Mouse (Mus musculus) neural tube, embryonic 15.5 days (tissue): Measurements from ENCODE around the gene Ugt1a7c. TPM values are rescaled to one million over a fixed set of nuclear protein-coding genes. Genes with fewer than 3 reads are reported as not detected.
"Not testable (repeated sequence)": the region's sequence is repeated elsewhere in the genome, so short reads cannot be mapped to it uniquely, and the experiment has no call there.

Source experiments
- ATAC-seq: fragments of 200-750 bp; cut with Nextera tagmentation; 2 replicates; pipeline ENCODE4 v1.8.0; 2017; ENCODE audit warnings: mild to moderate bottlenecking, moderate TSS enrichment, moderate library complexity; ENCODE audit not compliant: low FRiP score
- H3K27ac ChIP-seq: fragments of 300-500 bp; sonication (generic); replicated peaks from 2 replicates; pipeline ENCODE4 v1.5.1; 2015; ENCODE audit warnings: mild to moderate bottlenecking, inconsistent platforms
- H3K27me3 ChIP-seq: fragments of 300-500 bp; sonication (generic); replicated peaks from 2 replicates; pipeline ENCODE4 v1.6.1; 2015; ENCODE audit warnings: inconsistent platforms
- H3K36me3 ChIP-seq: fragments of 300-500 bp; sonication (generic); 2 replicates; pipeline ENCODE4 v1.6.1; 2015; ENCODE audit warnings: inconsistent platforms
- H3K4me1 ChIP-seq: fragments of 300-500 bp; sonication (generic); 2 replicates; pipeline ENCODE4 v1.6.1; 2015; ENCODE audit warnings: inconsistent platforms
- H3K4me2 ChIP-seq: fragments of 300-500 bp; sonication (generic); 2 replicates; pipeline ENCODE4 v1.6.1; 2015; ENCODE audit warnings: inconsistent platforms, mild to moderate bottlenecking, moderate library complexity
- H3K4me3 ChIP-seq: fragments of 300-500 bp; sonication (generic); replicated peaks from 2 replicates; pipeline ENCODE4 v1.5.1; 2015; ENCODE audit warnings: mild to moderate bottlenecking, inconsistent platforms
- H3K9ac ChIP-seq: fragments of 300-500 bp; sonication (generic); replicated peaks from 2 replicates; pipeline ENCODE4 v1.6.1; 2015; ENCODE audit warnings: mild to moderate bottlenecking, inconsistent platforms
- H3K9me3 ChIP-seq: fragments of 300-500 bp; sonication (generic); replicated peaks from 2 replicates; pipeline ENCODE4 v1.6.1; 2016; ENCODE audit warnings: inconsistent platforms
- WGBS: fragments of 180-500 bp; shearing (Covaris S2); methylation state at CpG from one replicate; pipeline ENCODE4 v1.1.7; 2015; ENCODE audit warnings: mixed read lengths; 5-methylcytosine and 5-hydroxymethylcytosine counted together
- polyA plus RNA-seq: library from polyadenylated mRNA; unstranded; fragments of >200 nt; fragmentation: Nextera tagmentation; extraction: Ambion mirVana; gene quantifications from 2 replicates; pipeline ENCODE4 v1.2.1, GENCODE M21; 2015

Ugt1a7c gene
- polyA plus RNA-seq, 1 experiment from 2014 or later, result 1.5 TPM

DNA sequence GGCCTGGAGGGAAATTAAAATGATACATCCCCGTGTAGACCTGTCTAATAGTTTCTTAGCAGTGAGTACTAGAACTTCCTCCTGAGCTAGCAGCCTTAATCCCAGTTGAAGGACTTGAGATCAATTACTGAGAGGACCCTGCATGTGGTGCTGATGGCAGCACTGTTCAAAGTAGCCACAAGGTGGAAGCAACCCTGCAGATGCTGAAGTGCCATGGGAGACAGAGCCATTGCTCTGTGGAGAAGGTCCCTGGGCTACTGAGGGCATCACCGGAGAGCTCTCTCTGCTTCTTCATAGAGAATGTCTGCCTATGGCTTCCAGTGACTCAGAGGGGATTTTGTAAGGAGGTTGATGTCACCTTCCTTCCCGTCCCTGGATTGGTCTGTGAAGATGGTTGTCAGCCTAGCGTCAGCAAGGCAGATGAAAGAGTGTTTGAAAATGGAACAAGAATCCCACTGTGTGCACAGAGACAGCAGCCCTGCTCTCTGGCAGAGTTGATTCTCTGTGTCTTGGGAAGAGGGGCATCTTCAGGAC lies 31.0 kb downstream of the Ugt1a7c start:
- 82% methylated on average over 4 of the region's 4 CpGs for WGBS
- not testable (repeated sequence) for H3K27me3 ChIP-seq, H3K9ac ChIP-seq, ATAC-seq, H3K36me3 ChIP-seq, H3K4me2 ChIP-seq, H3K27ac ChIP-seq, H3K9me3 ChIP-seq, H3K4me3 ChIP-seq, H3K4me1 ChIP-seq

DNA sequence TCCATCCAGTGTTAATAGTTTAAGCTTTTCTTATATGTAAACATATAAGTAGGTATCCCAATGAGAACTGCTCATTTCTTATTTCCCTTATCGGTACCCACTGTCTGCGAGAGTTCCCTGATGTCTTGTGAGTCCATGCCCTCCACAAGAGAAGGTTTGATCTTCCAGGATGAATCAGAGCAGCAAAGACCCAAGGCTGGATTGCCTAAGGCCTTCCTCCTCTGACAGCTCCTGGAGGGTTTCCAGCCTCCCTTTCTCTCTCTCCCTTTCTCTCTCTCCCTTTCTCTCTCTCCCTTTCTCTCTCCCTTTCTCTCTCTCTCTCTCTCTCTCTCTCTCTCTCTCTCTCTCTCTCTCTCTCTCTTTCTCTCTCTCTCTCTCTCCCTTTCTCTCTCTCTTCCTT lies 34.2 kb downstream of the Ugt1a7c start:
- H3K4me3 ChIP-seq, H3K4me2 ChIP-seq, H3K27me3 ChIP-seq, H3K9me3 ChIP-seq, H3K27ac ChIP-seq, ATAC-seq, H3K9ac ChIP-seq, H3K36me3 ChIP-seq, H3K4me1 ChIP-seq: not testable (repeated sequence)
- WGBS, result 93% methylated on average over 2 of the region's 2 CpGs

- 86% methylated on average over 1 of the region's 1 CpGs for WGBS
- not testable (repeated sequence) for ATAC-seq
These were observed 35.4 kb downstream of the Ugt1a7c start for GRCm38 (mm10) chr1:88130223-88130622.

DNA sequence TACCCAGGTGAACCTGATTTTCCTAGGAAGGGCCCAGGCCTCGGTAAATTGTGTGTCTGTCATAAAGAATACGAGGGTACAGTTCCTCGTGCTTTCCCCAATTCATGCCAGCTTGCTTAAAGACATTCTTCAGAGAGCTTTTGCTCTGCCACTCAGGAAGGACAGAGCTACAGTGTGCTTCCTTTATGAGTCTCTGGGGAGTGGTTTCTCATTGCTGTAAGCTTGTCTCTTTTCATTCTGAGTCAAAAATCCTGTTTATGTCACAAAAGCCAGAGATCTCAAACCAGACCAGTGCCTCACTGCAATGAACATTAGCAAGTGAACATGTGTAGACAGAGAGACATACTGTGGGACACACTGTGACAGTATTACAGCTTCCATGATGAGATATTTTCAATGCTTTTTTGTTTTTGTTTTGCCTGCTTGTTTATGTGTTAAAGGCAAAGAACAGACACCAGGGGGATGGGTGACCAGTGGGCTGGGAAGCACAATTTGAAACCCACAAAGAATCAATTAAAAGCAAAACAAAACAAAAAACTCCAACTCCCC lies 39.1 kb downstream of the Ugt1a7c start:
- ATAC-seq, result no peak
- Histone ChIP-seq H3K4me1 (peaks cover 5% of the 10 kb centered on the region; the same call in 1 of the 2 replicates), H3K27me3 (no peaks in the 10 kb centered on the region), H3K4me3 (no peak overlapping the region), H3K9me3 (no peaks in the 10 kb centered on the region), H3K27ac (peak overlapping the region; percentile 51; the same call in 1 of the 2 replicates), H3K9ac (no peak overlapping the region), H3K4me2 (no peak overlapping the region), H3K36me3 (no peaks in the 10 kb centered on the region)
- 40% methylated on average over 3 of the region's 3 CpGs for WGBS

More at GRCm38 (mm10) chr1:88130223-88130622, 35.4 kb downstream of the Ugt1a7c start:
- not testable (repeated sequence) for H3K4me3 ChIP-seq, H3K4me2 ChIP-seq, H3K4me1 ChIP-seq, H3K9me3 ChIP-seq, H3K27ac ChIP-seq, H3K9ac ChIP-seq, H3K36me3 ChIP-seq, H3K27me3 ChIP-seq

DNA sequence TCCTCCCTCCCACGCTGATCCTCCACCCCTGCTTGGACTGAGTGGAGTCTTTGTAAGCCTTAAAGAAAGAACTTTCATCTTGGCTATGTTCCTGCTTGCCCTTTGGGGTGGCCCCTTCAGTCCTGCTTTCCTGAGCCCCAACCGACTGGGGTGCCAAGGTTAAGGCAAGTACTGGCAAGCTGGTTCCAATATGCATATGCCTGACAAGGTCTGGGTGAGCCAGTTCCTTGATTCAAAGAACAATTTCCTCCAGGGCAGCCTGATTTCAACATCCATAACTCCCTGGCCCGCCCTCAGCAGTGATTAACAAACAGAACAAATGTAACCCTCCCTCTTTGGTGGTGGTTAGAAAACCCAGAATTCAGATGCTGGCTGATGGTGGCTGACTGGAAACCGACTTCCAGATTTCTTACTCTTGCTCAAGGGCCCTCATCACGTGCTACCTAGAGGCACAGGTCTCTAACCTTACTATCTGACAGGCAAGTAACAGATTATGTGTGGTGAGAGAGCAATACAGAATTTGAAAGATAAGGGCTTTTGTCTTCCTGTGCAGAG lies 39.7 kb downstream of the Ugt1a7c start, which contains the start of gene Ugt1a6a:
Gene Ugt1a6a, plus strand, starts transcription at position 353 of the 555 bp plus-strand sequence.
- H3K27ac ChIP-seq, result peak within 1 kb of the TSS; percentile 51; the same call in 1 of the 2 replicates
- H3K27me3 ChIP-seq, H3K4me3 ChIP-seq, H3K36me3 ChIP-seq, H3K9ac ChIP-seq, H3K4me2 ChIP-seq, ATAC-seq, H3K4me1 ChIP-seq, H3K9me3 ChIP-seq: not testable (repeated sequence)
- WGBS, result 52% methylated on average over 5 of the region's 5 CpGs

DNA sequence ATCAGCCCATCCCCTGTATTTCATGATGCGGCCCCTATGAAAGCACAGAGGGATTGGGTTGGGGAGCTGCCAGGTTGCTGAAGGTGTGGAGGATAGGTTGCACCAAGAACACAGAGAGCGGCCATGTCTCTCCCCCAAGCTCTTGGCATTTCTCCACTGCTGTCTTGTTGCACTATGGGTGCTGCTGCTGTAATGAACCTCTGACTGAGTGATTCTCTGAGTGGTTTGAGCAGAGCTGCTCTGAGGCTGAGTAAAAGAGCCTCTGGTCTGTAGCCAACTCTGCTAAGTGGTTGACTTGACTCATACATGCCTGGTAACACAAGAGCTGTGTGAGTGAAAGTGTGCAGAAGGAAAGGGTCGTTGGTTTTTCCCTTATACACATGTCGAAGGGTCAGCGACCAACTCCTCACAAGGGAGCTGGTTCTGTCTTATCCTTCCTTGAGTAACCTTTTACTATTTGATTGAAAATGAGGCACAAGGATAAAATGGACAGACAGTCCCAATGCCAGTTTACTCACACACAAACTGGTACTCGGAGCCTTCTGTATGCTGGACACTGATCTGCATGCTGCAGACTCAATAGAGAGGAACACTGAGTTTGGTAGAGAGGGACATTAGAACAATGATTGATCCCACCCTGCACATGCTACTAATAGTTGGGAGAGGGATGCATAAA lies 40.5 kb downstream of the Ugt1a7c start:
- H3K27ac ChIP-seq, H3K4me3 ChIP-seq, H3K4me2 ChIP-seq, H3K9me3 ChIP-seq, H3K27me3 ChIP-seq, H3K4me1 ChIP-seq, ATAC-seq, H3K36me3 ChIP-seq, H3K9ac ChIP-seq: not testable (repeated sequence)
- 93% methylated on average over 6 of the region's 6 CpGs for WGBS

GRCm38 (mm10) chr1:88136646-88137045 lies 41.8 kb downstream of the Ugt1a7c start:
- ATAC-seq, result no peak
- Histone ChIP-seq H3K27me3 (no peaks in the 10 kb centered on the region), H3K4me3 (no peak overlapping the region), H3K27ac (no peak overlapping the region), H3K9ac (no peak overlapping the region), H3K4me1 (peaks cover 5% of the 10 kb centered on the region; the same call in 1 of the 2 replicates), H3K36me3 (no peaks in the 10 kb centered on the region), H3K9me3 (no peaks in the 10 kb centered on the region), H3K4me2 (no peak overlapping the region)
- 63% methylated on average over 2 of the region's 2 CpGs for WGBS

DNA sequence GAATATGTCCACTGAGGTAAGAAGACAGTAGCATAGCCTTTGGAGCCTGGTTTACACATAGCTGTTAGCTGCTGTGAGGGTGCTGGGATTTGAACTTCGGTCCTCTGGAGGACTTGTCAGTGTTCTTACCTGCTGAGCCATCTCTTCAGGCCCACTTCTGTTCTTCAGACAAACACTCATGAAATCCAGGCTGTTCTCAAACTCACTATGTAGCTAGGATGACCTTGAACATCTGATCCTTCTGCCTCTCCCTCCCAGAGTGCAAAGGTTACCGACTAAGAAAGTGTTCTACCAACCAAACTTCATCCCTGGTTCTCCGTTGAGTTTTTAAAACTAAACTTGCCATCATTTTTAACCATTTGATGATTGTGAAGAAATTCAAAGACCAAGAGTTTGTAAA lies 42.4 kb downstream of the Ugt1a7c start:
- WGBS, result 87% methylated on average over 3 of the region's 3 CpGs
- Histone ChIP-seq H3K4me3 (no peak overlapping the region), H3K4me2 (no peak overlapping the region), H3K27me3 (no peaks in the 10 kb centered on the region), H3K9me3 (no peaks in the 10 kb centered on the region), H3K4me1 (peaks cover 5% of the 10 kb centered on the region; the same call in 1 of the 2 replicates), H3K9ac (no peak overlapping the region), H3K27ac (no peak overlapping the region), H3K36me3 (no peaks in the 10 kb centered on the region)
- ATAC-seq, result no peak

DNA sequence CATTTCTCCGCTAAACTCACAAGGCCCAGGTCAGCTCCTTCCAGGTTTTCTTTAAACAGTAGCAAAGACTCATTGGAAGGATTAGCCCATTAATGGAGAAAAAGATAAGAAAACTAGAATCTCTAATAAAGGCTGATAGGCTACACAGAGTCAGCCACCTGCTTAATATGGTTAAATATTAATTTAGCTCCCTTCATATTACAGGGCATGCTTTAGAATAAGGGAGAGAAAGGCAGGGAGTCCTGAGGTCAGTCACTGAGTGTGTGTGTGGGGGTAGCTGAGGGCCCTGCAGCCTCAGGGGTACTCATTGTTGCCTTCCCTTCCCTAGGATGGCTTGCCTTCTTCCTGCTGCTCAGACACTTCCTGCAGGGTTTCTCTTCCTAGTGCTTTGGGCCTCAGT lies 43.3 kb downstream of the Ugt1a7c start:
- H3K27me3 ChIP-seq, result no peaks in the 10 kb centered on the region
- H3K4me3 ChIP-seq, result no peak overlapping the region
- no peak overlapping the region for H3K9ac ChIP-seq
- no peak overlapping the region for H3K4me2 ChIP-seq
- H3K9me3 ChIP-seq, result no peaks in the 10 kb centered on the region
- no peaks in the 10 kb centered on the region for H3K36me3 ChIP-seq
- WGBS, result 95% methylated on average over 1 of the region's 1 CpGs
- no peak for ATAC-seq
- peaks cover 5% of the 10 kb centered on the region; the same call in 1 of the 2 replicates for H3K4me1 ChIP-seq
- H3K27ac ChIP-seq, result no peak overlapping the region

DNA sequence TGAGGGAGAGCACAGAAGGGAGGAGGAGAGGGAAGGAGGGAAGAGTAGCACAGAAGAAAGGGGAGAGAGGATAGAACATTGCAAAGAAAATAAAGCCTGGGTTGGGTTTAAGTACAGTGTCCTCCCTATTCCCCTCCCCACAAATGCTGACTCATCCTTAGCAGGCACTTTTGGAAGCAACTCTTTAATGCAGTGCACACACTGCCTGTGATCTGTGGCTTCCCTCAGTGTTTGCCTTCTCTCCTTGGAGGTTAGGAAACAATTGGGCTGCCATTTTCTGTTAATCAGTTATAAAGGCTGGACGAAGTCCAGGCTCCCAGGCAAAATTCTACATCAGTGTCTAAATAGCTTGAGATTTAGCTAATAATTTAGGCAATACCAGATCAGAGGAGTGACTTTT lies 45.6 kb downstream of the Ugt1a7c start:
- not testable (repeated sequence) for H3K27me3 ChIP-seq, ATAC-seq, H3K9me3 ChIP-seq, H3K4me3 ChIP-seq, H3K4me1 ChIP-seq, H3K4me2 ChIP-seq, H3K36me3 ChIP-seq, H3K9ac ChIP-seq, H3K27ac ChIP-seq
- WGBS, result 51% methylated on average over 1 of the region's 1 CpGs

DNA sequence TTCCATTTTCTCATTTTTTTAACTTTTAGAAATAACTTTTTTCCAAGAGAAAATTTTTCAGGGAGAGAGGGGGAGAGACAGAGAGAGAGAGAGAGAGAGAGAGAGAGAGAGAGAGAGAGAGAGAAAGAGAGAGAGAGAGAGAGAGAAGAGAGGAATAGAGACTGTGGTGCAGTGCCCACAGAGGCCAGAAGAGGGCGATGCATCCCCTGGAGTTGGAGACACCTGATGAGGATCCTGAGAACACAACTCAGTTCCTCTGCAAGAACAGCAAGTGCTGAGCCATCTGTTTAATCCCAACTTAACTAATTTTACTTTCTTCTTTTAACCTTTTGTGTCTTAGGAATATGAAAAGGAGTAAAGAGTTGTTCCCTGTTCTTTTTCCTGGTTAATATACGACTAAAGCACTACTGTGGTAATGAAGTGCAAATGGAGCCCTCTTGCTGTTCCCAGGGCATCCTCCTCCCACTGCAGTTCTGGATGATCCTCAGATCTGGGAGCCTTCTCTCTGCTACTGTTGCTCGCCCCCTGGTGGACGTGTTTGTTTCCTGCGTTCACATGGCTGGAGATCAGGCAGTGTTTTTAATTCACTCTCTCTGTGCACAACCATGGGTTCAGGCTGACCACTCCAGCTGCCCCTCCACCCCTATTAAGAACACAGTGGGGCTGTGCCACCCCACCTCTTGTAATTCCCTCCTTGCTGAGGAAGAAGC lies 49.3 kb downstream of the Ugt1a7c start:
- not testable (repeated sequence) for ATAC-seq, H3K4me2 ChIP-seq, H3K4me3 ChIP-seq, H3K36me3 ChIP-seq, H3K27me3 ChIP-seq, H3K4me1 ChIP-seq, H3K9me3 ChIP-seq, H3K27ac ChIP-seq, H3K9ac ChIP-seq
- WGBS, result 2% methylated on average over 5 of the region's 5 CpGs
